Mouse (Mus musculus) cortical plate, adult 2 months (tissue): Measurements from ENCODE around the gene Gmpr.

Source experiments
- CTCF ChIP-seq: fragments of 200-500 bp; IDR thresholded peaks from 2 replicates; pipeline ENCODE4 v1.5.1; 2011; ENCODE audit warnings: mild to moderate bottlenecking, control low read depth, low read length; ENCODE audit not compliant: insufficient read depth; ENCODE audit errors: extremely low read depth
- POLR2A ChIP-seq: fragments of 200-500 bp; IDR thresholded peaks from 2 replicates; pipeline ENCODE4 v1.6.1; 2011; ENCODE audit warnings: mild to moderate bottlenecking, low read length, control low read depth; ENCODE audit not compliant: insufficient read depth; ENCODE audit errors: extremely low read depth

GRCm38 (mm10) chr13:45569932-45570331, 62.7 kb downstream of the Gmpr start:
- no peak for TF ChIP-seq CTCF
- no peak for TF ChIP-seq POLR2A
